Mouse (Mus musculus): ENCODE measurements around the gene Gm3415. TPM values are rescaled to one million over a fixed set of nuclear protein-coding genes. Genes with fewer than 3 reads are reported as not detected.
"Not testable (repeated sequence)": the region's sequence is repeated elsewhere in the genome, so short reads cannot be mapped to it uniquely, and the experiment has no call there.

Gm3415 gene
- total and polyA plus RNA-seq, 2 experiments from 2014 or later, result not detected

- 77% methylated on average over 4 of the region's 4 CpGs for WGBS
- no peak overlapping the region for H3K9ac ChIP-seq (replicated peaks; ENCODE audit: low read length)
- no peak overlapping the region for H3K4me2 ChIP-seq (ENCODE audit: low read depth, low read length)
- H3K27ac ChIP-seq, result no peak overlapping the region
- no peaks in the 10 kb centered on the region for H3K36me3 ChIP-seq (ENCODE audit: insufficient read depth, low read length)
- H3K27me3 ChIP-seq (ENCODE audit: insufficient read depth, low read length), result no peaks in the 10 kb centered on the region; the same call in 1 of the 2 replicates
- H3K4me3 ChIP-seq (ENCODE audit: low read length), result no peak overlapping the region
- TF ChIP-seq CTCF (IDR thresholded peaks at IDR 0.05; ENCODE audit: low read depth), result no peak
- ATAC-seq (no peak), DNase-seq (ENCODE audit: low spot score) (no peak)
- H3K9me3 ChIP-seq (ENCODE audit: low read length), result no peaks in the 10 kb centered on the region
- H3K4me1 ChIP-seq (ENCODE audit: insufficient read depth, low read length), result no peaks in the 10 kb centered on the region
Measured at GRCm38 (mm10) chr5:146591636-146592035, 35.7 kb downstream of the Gm3415 start.

- H3K4me1 ChIP-seq (ENCODE audit: insufficient read depth, low read length), result no peaks in the 10 kb centered on the region
- no peak overlapping the region for H3K27ac ChIP-seq
- 22% methylated on average over 5 of the region's 5 CpGs for WGBS
- H3K4me3 ChIP-seq (ENCODE audit: low read length), result no peak overlapping the region
- no peaks in the 10 kb centered on the region for H3K9me3 ChIP-seq (ENCODE audit: low read length)
- DNase-seq (ENCODE audit: low spot score) (no peak), ATAC-seq (0 out of 2 replicates have a peak, but pooled peaks have one; percentile 43)
- H3K36me3 ChIP-seq (ENCODE audit: insufficient read depth, low read length), result no peaks in the 10 kb centered on the region
- TF ChIP-seq CTCF (IDR thresholded peaks at IDR 0.05; ENCODE audit: low read depth), result no peak
- H3K9ac ChIP-seq (replicated peaks; ENCODE audit: low read length), result no peak overlapping the region
- no peak overlapping the region for H3K4me2 ChIP-seq (ENCODE audit: low read depth, low read length)
- H3K27me3 ChIP-seq (ENCODE audit: insufficient read depth, low read length), result no peaks in the 10 kb centered on the region; the same call in 1 of the 2 replicates
Measured at GRCm38 (mm10) chr5:146592580-146592979, 36.6 kb downstream of the Gm3415 start.

GRCm38 (mm10) chr5:146596612-146597502 lies 40.9 kb downstream of the Gm3415 start:
- DNase-seq (ENCODE audit: low spot score), result no peak
- H3K9ac ChIP-seq (replicated peaks; ENCODE audit: low read length), result no peak overlapping the region
- no peak overlapping the region for H3K4me2 ChIP-seq (ENCODE audit: low read depth, low read length)
- no peak overlapping the region for H3K4me3 ChIP-seq (ENCODE audit: low read length)
- no peak overlapping the region for H3K27ac ChIP-seq
- no peak for ATAC-seq
- H3K9me3 ChIP-seq (ENCODE audit: low read length), result no peaks in the 10 kb centered on the region
- H3K27me3 ChIP-seq (ENCODE audit: insufficient read depth, low read length), result no peaks in the 10 kb centered on the region; the same call in 1 of the 2 replicates
- TF ChIP-seq CTCF (IDR thresholded peaks at IDR 0.05; ENCODE audit: low read depth), result no peak
- no peaks in the 10 kb centered on the region for H3K36me3 ChIP-seq (ENCODE audit: insufficient read depth, low read length)
- H3K4me1 ChIP-seq (ENCODE audit: insufficient read depth, low read length), result no peaks in the 10 kb centered on the region
- whole genome bisulfite sequencing, result 78% methylated on average over 18 of the region's 18 CpGs

- DNase-seq (ENCODE audit: low spot score) (no peak), ATAC-seq (no peak)
- Histone ChIP-seq H3K27ac (no peak overlapping the region), H3K9me3 (ENCODE audit: low read length) (no peaks in the 10 kb centered on the region), H3K27me3 (ENCODE audit: insufficient read depth, low read length) (no peaks in the 10 kb centered on the region), H3K36me3 (ENCODE audit: insufficient read depth, low read length) (no peaks in the 10 kb centered on the region), H3K9ac (replicated peaks; ENCODE audit: low read length) (no peak overlapping the region), H3K4me1 (ENCODE audit: insufficient read depth, low read length) (no peaks in the 10 kb centered on the region), H3K4me2 (ENCODE audit: low read depth, low read length) (no peak overlapping the region), H3K4me3 (ENCODE audit: low read length) (no peak overlapping the region)
- no peak for TF ChIP-seq CTCF (IDR thresholded peaks at IDR 0.05; ENCODE audit: low read depth)
- 92% methylated on average over 10 of the region's 10 CpGs for WGBS
Measured at GRCm38 (mm10) chr5:146597503-146597874, 41.6 kb downstream of the Gm3415 start.

GRCm38 (mm10) chr5:146598215-146599119 lies 42.5 kb downstream of the Gm3415 start:
- DNase-seq (ENCODE audit: low spot score) (peak; percentile 34), ATAC-seq (0 out of 2 replicates have a peak, but pooled peaks have one; percentile 32)
- no peak for TF ChIP-seq CTCF (IDR thresholded peaks at IDR 0.05; ENCODE audit: low read depth)
- Histone ChIP-seq H3K9ac (replicated peaks; ENCODE audit: low read length) (no peak overlapping the region), H3K4me2 (ENCODE audit: low read depth, low read length) (no peak overlapping the region), H3K27ac (no peak overlapping the region), H3K4me1 (ENCODE audit: insufficient read depth, low read length) (no peaks in the 10 kb centered on the region), H3K4me3 (ENCODE audit: low read length) (no peak overlapping the region), H3K9me3 (ENCODE audit: low read length) (no peaks in the 10 kb centered on the region), H3K27me3 (ENCODE audit: insufficient read depth, low read length) (no peaks in the 10 kb centered on the region), H3K36me3 (ENCODE audit: insufficient read depth, low read length) (no peaks in the 10 kb centered on the region)
- 72% methylated on average over 27 of the region's 27 CpGs for WGBS

GRCm38 (mm10) chr5:146599216-146599615 lies 43.3 kb downstream of the Gm3415 start:
- not testable (repeated sequence) for ATAC-seq; H3K27me3 ChIP-seq (ENCODE audit: insufficient read depth, low read length); DNase-seq (ENCODE audit: low spot score); H3K4me1 ChIP-seq (ENCODE audit: insufficient read depth, low read length); H3K9me3 ChIP-seq (ENCODE audit: low read length); H3K4me3 ChIP-seq (ENCODE audit: low read length); H3K4me2 ChIP-seq (ENCODE audit: low read depth, low read length); H3K9ac ChIP-seq (replicated peaks; ENCODE audit: low read length); H3K36me3 ChIP-seq (ENCODE audit: insufficient read depth, low read length); H3K27ac ChIP-seq
- 83% methylated on average over 7 of the region's 7 CpGs for WGBS
